Mouse (Mus musculus) layer of hippocampus, postnatal 10 days (tissue): ENCODE measurements around the gene Rpl34. TPM values are rescaled to one million over a fixed set of nuclear protein-coding genes. Genes with fewer than 3 reads are reported as not detected.
A peak's percentile ranks its signal among the peaks of the same experiment; 100 is the strongest.

Experiments
- DNase-seq, 2 experiments: peaks; one replicate each; pipeline ENCODE4 v3.0.0; 2021; ENCODE audit warnings: low spot score in 2 of 2
- long read RNA-seq: library from polyadenylated mRNA; stranded (forward); transcript quantifications from one replicate; pipeline ENCODE4 v2.0.0, GENCODE M21; 2023
- total RNA-seq, 2 experiments: library from RNA; stranded (reverse); gene quantifications; 2 replicates each; pipeline ENCODE4 v1.2.3; 2021

The Rpl34 gene
- total RNA-seq: 100 to 1,000 TPM; 355 to 393 TPM
- long read RNA-seq, transcript Rpl34-202 (5 exons, 480 nt): major isoform, 121 of 159 reads
- long read RNA-seq, transcript Rpl34-206 (1 exons, 573 nt): minor isoform, 7 of 159 reads
- long read RNA-seq, transcript Rpl34-201 (5 exons, 624 nt): minor isoform, 17 of 159 reads
- long read RNA-seq, partial matches to known transcripts: 10 of 159 reads
- long read RNA-seq, other reads (novel, unspliced or antisense): 3 of 159 reads

GRCm38 (mm10) chr3:130730189-130730653 is at the start of gene Rpl34:
TSS of gene Rpl34 (minus strand) at chr3:130730398.
- DNase-seq: peak; percentile 92 to 93

GRCm38 (mm10) chr3:130768172-130768571 is 38.0 kb upstream of the Rpl34 start:
- DNase-seq: no peak

- DNase-seq: no peak
Observed at GRCm38 (mm10) chr3:130764091-130764490, 33.9 kb upstream of the Rpl34 start.

GRCm38 (mm10) chr3:130760711-130761435 is 30.7 kb upstream of the Rpl34 start:
- DNase-seq: peak; percentile 68 to 73

DNA sequence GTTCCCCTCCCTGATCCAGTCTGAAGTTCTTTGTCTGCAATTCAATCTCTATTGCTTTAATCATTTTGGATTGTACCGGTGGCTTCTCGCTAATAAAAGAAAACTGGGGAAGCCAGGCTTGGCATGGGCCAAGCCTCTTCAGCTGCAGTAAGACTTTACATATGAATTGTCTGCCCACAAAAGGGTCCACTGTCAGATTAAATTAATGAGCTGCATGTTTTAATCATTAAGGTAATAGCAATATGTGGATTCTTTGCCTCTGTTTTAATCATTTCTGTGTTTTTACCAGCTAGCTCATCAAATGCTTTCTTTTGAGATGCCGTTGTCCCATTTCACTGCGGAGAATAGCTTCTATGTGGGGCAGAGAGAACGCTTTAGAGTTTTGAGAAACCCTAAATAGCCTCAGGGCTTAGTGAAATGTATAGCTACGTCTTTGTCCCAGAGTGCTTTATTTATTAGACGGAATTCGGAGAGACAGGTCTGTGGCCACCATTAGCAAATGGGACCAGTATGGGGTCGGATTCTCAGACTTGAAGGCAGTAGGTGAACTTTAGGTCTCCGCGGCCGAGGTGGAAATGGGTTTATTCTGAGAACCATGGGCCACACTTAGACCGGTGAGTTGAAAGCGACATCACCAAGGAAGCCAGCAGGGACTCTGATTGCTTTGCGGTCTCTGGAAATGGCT is 28.1 kb upstream of the Rpl34 start:
- no peak for DNase-seq

GRCm38 (mm10) chr3:130757117-130757852 is 27.1 kb upstream of the Rpl34 start:
- DNase-seq: no peak

- DNase-seq: no peak
Observed at GRCm38 (mm10) chr3:130749206-130749605, 19.0 kb upstream of the Rpl34 start.

GRCm38 (mm10) chr3:130746673-130747619 is 16.7 kb upstream of the Rpl34 start:
- DNase-seq: no peak

GRCm38 (mm10) chr3:130737652-130738361 is 7.6 kb upstream of the Rpl34 start:
- no peak for DNase-seq

GRCm38 (mm10) chr3:130736758-130737157 is 6.6 kb upstream of the Rpl34 start:
- DNase-seq: no peak

DNA sequence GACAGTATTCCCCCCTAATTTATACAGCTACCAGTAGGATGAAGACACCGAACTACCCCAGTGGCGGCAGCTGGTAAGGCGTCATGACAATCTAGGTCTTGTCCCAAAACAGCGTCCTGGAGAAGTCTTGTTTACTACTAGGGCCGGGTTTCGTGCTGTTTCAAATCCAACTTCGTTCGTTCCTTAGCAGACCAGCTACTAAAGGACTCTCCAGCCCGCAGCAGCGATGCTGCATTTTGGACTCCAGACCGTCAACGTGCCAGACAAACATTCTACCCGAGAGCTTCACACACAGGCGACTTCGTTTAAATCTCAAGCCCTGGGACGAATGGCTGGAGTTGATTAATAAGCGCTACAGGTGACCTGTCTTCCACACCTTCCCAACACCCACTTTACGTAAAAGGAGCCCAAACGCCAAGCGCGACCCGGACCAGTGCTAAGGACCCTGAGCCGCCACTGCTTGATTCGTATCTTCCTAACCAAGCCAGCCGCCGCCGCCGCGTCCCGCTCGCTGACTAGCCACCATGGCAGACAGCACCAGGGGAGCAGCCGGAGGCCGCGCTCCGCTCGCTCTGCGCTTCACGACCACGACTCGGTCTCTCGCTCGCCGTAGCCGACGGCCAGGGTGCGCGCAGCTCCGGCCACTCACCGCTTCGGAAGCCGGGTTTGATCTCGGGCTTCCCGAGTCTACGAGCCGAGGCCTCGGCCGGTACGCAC is 568 bp downstream of the Rpl34 start:
- peak; percentile 50 to 67 for DNase-seq

- DNase-seq: no peak
Observed at GRCm38 (mm10) chr3:130727676-130728075, 2.5 kb downstream of the Rpl34 start.

DNA sequence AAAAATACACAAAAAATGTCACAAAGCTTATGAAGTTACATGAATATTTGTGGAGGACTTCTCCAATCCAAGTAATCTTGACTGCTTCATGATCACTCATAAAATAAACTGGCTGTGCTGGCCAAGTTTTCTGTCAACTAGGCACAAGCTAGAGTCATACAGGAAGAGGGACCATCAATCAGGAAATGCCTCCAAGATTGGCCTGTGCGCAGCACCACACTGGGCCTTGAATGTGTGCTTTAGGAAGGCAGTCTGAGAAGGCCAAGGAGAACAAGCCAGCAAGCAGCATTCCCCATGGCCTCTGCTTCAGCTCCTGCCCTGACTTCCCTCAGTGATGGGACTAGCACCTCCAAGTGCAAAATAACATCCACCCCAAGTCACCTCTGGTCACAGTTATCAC is 3.2 kb downstream of the Rpl34 start:
- DNase-seq: no peak

DNA sequence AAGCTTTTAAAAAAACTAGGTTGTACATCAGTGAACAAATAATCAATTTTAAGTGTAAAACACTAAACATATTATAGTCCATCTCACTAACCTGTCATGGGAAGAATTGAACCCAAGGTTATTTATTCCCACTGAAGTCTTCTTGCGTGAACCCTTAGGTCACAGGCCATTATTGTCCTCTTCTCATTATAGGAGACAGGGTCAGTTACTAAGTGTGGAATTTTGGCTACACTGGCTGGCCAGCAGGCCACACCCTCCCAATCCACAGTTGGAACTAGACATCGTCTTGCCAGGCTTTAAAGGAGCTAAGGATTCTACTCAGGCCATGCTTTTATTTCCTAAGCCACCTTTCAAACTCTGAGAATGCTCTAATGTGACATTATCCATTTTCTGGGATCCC is 4.5 kb downstream of the Rpl34 start:
- no peak for DNase-seq

- no peak for DNase-seq
Observed at GRCm38 (mm10) chr3:130722733-130723478, 7.3 kb downstream of the Rpl34 start.

- no peak for DNase-seq
Observed at GRCm38 (mm10) chr3:130720225-130720624, 10.0 kb downstream of the Rpl34 start.

GRCm38 (mm10) chr3:130718871-130719270 is 11.3 kb downstream of the Rpl34 start:
- DNase-seq: no peak

DNA sequence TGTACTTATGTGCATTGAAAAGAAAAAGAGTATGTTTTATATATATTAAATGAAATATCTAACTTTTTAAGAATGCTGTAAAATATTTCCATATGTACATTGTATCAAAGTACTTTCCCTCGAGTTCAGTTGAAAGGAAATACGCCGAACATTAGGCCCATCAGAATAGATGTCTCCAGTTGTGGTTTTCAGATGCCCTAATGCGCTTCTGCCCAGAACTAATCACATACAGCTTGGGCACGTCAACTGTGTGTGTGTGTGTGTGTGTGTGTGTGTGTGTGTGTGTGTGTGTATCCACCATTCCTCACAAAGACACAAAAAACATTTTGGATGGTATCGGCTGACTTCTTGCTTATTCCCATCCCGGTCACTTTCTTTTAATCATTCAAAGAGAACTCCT is 13.6 kb downstream of the Rpl34 start:
- no peak for DNase-seq
